Mouse (Mus musculus) ES-Bruce4 (cell line): ENCODE results near the gene Coq4.

ENCODE experiments used
- CTCF ChIP-seq: IDR thresholded peaks from one replicate; pipeline ENCODE4 v1.8.1; 2011; ENCODE audit warnings: low read depth, low read length
- POLR2A ChIP-seq: IDR thresholded peaks from one replicate; pipeline ENCODE4 v1.8.1; 2011; ENCODE audit warnings: low read length; ENCODE audit not compliant: insufficient read depth

DNA sequence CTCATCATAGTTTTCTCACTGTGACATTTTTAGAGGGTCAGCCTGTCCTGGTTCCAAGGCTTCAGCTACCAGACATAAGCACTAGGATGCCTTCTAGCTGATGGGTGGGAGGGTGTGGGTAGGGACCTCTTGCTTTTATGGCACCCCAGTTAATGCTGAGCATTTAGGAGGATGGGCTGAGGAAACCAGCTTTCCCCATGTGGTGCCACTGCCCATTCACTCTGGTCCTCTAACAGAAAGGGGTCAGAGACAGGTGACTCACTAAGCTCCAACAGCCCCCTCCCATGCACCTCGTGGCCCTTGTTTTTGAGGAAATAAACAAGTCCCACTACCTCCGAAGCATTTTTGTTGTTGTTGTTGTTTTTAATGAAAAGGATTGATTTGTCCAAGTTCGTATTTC is 57.4 kb downstream of the Coq4 start:
- no peak for TF ChIP-seq CTCF
- no peak for TF ChIP-seq POLR2A
